14 mouse cellular contexts compared by ENCODE assay signal in genomic region chr5:123997811-123998210, GRCm38 (mm10). TPM values are rescaled to one million over a fixed set of nuclear protein-coding genes. Genes with fewer than 3 reads are reported as not detected.
A peak's percentile ranks its signal among the peaks of the same experiment; 100 is the strongest.
DNase-seq lines count a peak whose midpoint lies in the region; TF ChIP-seq lines count a peak whose summit lies in the region.
"Had no signal": no experiment of that assay in that cellular context is flagged by ENCODE, and none has a peak within 500 bp of the region (broad histone marks: within the 10 kb centered on the region; RNA-seq: fewer than 3 reads in every experiment).

No protein-coding gene starts in this region.

- peak overlapping the region; percentile 9; the same call in 1 of the 2 replicates for H3K27ac ChIP-seq in cerebellum, adult 2 months (ENCODE audit: insufficient read depth, low read length)
- 0 out of 2 replicates have a peak overlapping the region, but pooled peaks have one; percentile 52 for H3K27ac ChIP-seq in heart, embryonic 10.5 days
- H3K27ac ChIP-seq: heart, embryonic 13.5 days; lung, embryonic 15.5 days had no signal

- TF ChIP-seq CTCF in cerebellum, adult 2 months (IDR thresholded peaks at IDR 0.05; ENCODE audit: borderline replicate concordance, insufficient read depth, low read depth, low read length) = no peak

- TF ChIP-seq POLR2A in cerebellum, adult 2 months (IDR thresholded peaks at IDR 0.05; ENCODE audit: borderline replicate concordance, insufficient read depth, low read length) = no peak

- intact Hi-C loops in heart, postnatal 14 days (cut with DNase I) = no loop called here

- H3K9me3 ChIP-seq in heart, embryonic 10.5 days = no peaks in the 10 kb centered on the region
- H3K9me3 ChIP-seq: heart, embryonic 13.5 days; lung, embryonic 15.5 days had no signal

- WGBS in cerebellum, adult 2 months = 5% methylated on average over 16 of the region's 16 CpGs
- 82% methylated on average over 16 of the region's 16 CpGs for WGBS in heart, embryonic 10.5 days

- no peaks in the 10 kb centered on the region for H3K27me3 ChIP-seq in cerebellum, adult 2 months (ENCODE audit: control insufficient read depth, insufficient read depth, low read length)
- peaks cover 10% of the 10 kb centered on the region; the same call in 1 of the 2 replicates for H3K27me3 ChIP-seq in heart, embryonic 10.5 days (ENCODE audit: insufficient read depth, poor library complexity, severe bottlenecking)
- H3K27me3 ChIP-seq: heart, embryonic 13.5 days; lung, embryonic 15.5 days had no signal

- peaks cover 29% of the 10 kb centered on the region for H3K4me1 ChIP-seq in cerebellum, adult 2 months (ENCODE audit: control insufficient read depth, insufficient read depth, low read length)
- peaks cover 68% of the 10 kb centered on the region for H3K4me1 ChIP-seq in heart, embryonic 10.5 days
- H3K4me1 ChIP-seq: lung, embryonic 15.5 days had no signal

- peak in 1 of 2 experiments; percentile 58 for DNase-seq in cerebellum, adult 2 months
- no peak for DNase-seq in cerebellum, adult 9-10 months
- DNase-seq in heart, embryonic 10.5 days (ENCODE audit: low spot score) = no peak
- DNase-seq in heart, postnatal 14 days = no peak
- peak; percentile 19 for DNase-seq in retina, postnatal 1 day
- no peak for DNase-seq in retina, embryonic 14.5 days (ENCODE audit: low spot score)
- DNase-seq in right cerebral cortex, postnatal 25 days = peak; percentile 57
- DNase-seq in adrenal gland, adult 8-10 months = no peak
- DNase-seq: gastrocnemius, postnatal 10 days; kidney, postnatal 14 days; thymus, postnatal 36 days had no signal

- H3K4me3 ChIP-seq in cerebellum, adult 2 months (replicated peaks; ENCODE audit: insufficient read depth, low read depth, low read length) = no peak overlapping the region
- H3K4me3 ChIP-seq in heart, embryonic 10.5 days = no peak overlapping the region
- H3K4me3 ChIP-seq: erythroblast, embryonic 14.5 days; heart, embryonic 13.5 days; lung, embryonic 15.5 days had no signal

- no peaks in the 10 kb centered on the region; the same call in 1 of the 2 replicates for H3K36me3 ChIP-seq in heart, embryonic 10.5 days
- H3K36me3 ChIP-seq: lung, embryonic 15.5 days had no signal

RNA-seq across cellular contexts. Expression of gene Hip1r, which starts 24.4 kb away (rescaled TPM):
- 41.8 and 42.4 TPM in 2 replicates for polyA plus RNA-seq in cerebellum, adult 2 months (2012; rRNA removed)
- polyA plus RNA-seq in heart, embryonic 10.5 days (2016; fragmentation: Nextera tagmentation; extraction: Ambion mirVana) = 6.5 and 8.4 TPM in 2 replicates
- 10 to 100 TPM; 23.2 to 25.0 TPM for total RNA-seq in heart, postnatal 14 days (2021)
- total RNA-seq in adrenal gland, adult 8-10 months (2022) = 10 to 100 TPM; 13.2 to 29.8 (median 22.8) TPM

RNA-seq across cellular contexts. Expression of gene Vps37b, which starts 34.3 kb away (rescaled TPM):
- polyA plus RNA-seq in cerebellum, adult 2 months (2012; rRNA removed) = 41.7 and 47.5 TPM in 2 replicates
- polyA plus RNA-seq in heart, embryonic 10.5 days (2016; fragmentation: Nextera tagmentation; extraction: Ambion mirVana) = 54.0 and 61.4 TPM in 2 replicates
- total RNA-seq in heart, postnatal 14 days (2021) = 10 to 100 TPM; 22.2 to 22.7 TPM
- 100 to 1,000 TPM in 1 of 4 experiments, 10 to 100 TPM in 3; 76.1 to 101 (median 91.9) TPM for total RNA-seq in adrenal gland, adult 8-10 months (2022)

Comparison
In these comparisons a context has a peak if more than half of its experiments do, and no peak if none do; other contexts are left out.
1. DNase-seq: peak in retina, postnatal 1 day (single experiment) and right cerebral cortex, postnatal 25 days (single experiment); none in cerebellum, adult 9-10 months (single experiment), heart, embryonic 10.5 days (single experiment), heart, postnatal 14 days (0 of 2), retina, embryonic 14.5 days (single experiment) and adrenal gland, adult 8-10 months (single experiment).